Mouse (Mus musculus) left cerebral cortex, adult 11 months (tissue): ENCODE measurements at regions not wholly inside any gene's neighbourhood (a gene's known extent, or its start where the extent isn't known, plus 50 kb on each side); places are given as distances from the start of the nearest gene placed in this dataset.

Experiments used
- DNase-seq: peaks from one replicate; pipeline ENCODE4 v3.0.0; 2022; ENCODE audit warnings: low spot score

DNA sequence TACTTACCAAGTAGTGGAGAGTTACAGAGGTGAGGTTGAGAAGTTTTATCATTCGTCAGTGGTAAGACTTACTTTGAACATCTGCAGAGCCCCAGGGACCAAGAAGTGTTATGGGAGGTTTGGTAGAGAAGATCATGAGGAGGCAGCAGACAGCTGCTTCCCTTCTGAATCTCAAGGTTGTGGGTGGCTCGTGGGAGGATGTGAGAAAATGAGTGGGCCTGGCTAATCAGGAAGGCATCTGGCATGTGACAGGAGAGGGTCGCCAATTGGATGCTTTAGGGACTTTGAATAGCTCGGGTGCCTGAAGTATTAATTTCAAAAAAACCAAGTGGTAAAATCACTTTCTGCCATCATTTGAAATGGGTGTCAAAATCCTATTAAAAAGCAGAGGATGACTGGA lies 258.9 kb downstream of the Sqor start:
- DNase-seq: peak; percentile 34

DNA sequence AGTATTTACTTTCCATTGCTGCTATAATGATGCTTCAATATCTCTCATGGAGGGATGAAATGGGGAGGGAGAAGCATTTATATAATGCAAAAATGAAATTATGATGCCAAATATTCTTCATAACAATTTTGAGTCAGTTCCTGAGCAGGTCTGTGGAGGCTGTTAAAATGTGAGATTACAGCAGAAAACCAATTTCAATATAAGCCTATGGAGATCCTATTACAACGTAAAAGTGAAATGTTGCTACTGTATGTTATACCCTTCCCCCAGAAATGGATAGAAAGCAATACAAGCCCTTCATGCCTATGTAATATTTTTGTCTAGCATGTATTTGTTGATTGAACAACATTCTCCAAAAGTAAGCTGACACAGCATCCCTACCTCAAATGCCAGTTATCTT lies 259.3 kb downstream of the Sqor start:
- DNase-seq: no peak

DNA sequence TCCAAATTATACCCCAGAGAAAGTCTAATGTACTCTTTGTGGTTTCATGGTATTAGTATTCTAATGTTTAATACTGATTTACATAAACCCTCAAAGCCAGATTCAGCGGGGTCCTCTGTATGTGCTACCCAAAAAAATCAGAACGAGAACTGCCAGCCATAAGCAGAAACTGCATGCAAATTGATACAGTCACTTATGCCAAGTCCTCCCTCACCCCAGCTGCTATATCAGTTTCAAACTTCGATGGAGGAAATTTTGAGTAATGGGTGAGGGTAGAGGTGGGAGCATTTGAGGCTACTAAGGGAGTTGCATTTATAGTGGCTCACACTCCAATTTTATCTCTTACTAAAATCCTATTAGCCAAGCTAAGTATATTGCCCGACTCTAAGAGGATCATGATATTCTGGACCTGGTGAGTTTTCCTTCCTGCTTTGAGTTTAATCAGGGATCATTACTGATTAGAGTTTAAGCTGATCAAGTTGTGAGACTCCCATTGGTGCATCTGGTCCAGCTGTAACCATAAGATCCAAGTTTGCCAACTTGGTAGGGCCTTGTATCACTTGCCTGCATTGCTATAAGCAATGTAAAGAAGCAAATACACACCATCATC lies 260.0 kb downstream of the Sqor start:
- DNase-seq: no peak

DNA sequence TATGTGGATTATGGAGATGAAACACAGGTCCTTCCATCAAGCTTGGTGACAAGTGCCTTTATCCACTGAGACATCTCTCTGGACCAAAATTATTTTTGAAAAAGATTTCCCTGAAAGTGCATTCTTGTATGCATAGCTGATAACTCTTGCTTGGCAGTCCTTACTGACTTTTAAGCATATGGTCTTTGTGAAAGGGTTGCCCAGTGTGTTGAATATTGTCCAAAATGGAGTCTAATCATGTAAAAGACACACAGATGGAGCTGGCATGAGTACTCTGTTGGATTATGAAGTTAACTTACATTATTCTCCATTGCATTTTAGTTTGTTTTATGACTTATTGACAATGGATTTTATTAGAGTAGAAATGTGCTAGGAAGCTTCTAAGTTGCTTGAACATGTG lies 282.3 kb downstream of the Sqor start:
- no peak for DNase-seq

DNA sequence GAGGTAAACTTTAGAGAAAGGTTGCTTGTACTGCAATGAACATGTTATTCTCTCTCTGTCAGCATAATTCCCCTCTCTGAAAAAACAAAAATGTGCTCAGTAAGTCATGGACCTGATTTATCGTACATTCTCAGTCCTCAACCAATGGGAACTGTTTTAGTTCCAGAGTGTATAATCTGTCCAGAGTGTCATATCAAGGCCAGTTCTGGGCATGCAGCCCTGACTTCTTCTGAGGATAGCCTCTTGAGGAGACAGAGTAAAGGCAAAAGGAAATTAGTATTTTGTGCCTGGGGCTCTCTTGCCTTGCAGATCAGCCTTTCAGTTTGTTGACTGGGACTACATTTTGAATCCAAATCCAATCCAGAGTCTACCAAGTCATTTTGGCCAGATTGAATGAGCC lies 299.6 kb downstream of the Sqor start:
- no peak for DNase-seq

DNA sequence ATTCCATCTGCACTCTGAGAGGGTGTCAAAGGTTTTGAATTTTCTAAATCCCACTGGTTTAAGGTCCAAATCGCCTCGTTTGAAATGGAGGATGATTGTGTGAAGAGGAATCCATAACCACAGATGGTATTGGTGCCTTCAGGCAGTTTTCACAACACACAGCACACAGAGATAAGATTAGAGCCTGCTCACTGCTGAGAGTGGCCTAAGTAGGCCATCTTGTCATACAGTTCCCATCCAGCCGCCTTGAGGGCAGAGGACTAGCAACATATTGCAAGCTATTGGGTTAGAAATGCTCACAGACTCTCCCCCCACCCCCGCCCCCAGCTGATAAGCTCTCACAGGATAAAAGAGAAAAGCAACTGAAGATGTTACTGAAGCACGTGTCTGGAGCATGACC lies 303.8 kb downstream of the Sqor start:
- no peak for DNase-seq

DNA sequence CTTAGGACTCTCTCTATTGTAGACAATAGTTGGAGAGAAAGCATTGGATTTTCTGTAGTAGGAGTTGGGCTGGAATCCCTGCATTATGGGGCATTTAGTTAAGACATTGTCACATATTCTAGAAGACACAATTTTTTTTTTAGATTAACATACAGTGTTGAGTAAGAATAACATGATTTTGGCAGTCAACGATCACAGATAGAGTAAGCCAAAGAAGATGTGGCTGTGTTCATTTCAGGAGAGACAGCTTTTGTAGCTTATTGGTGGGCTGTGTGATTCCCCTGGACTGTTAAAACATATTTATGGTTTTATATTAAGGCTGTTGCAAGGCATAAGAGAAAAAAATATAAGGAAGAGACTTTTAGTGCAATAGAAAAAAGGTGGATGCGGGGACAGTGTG lies 307.6 kb downstream of the Sqor start:
- no peak for DNase-seq

DNA sequence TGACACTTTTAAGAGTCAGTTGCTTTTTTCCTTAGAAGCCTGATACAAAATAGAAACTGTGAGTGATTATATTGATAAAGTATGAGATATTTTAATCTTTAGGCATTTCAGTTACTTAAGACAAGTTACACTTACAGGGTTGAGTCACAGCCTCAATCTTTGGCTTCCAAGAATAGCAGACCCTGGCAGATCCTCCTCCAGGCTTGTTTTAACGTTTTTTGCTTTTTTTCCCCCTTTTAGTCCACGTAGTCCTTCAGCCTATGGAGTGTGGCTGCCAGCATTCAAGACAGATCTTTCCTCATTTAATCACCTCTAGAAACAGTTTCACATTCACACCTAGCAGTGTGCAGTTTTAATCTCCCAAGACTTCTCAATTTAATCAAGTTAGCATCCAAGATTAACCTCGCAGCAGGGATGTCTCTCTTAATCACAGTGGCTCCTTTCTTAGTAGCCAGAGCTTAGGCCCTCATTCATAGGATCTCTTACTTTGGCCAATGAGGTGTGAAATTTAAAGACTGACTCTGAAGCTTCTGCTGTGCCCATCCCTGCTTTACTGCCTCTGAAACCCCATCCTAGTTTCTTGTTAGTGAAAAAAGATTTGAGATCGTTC lies 308.5 kb downstream of the Sqor start:
- DNase-seq: no peak

DNA sequence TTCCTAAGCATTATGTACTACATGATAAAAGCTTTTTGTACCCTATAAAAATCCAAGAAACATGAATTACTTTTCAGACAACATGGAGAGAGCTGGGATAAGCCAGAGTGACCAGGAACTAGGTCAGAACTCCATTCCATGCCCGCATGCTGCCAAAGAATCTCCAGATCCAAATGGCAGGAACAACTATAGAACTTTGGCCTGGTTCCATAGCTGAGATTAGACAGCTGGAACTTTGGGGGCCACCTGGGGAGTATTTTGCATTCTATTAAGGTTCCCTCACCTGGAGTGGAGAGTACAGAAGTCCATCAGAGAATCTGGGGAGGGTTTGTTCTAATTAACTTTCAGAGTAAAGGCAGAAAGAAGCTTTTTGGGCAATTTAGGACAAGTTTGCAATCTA lies 327.7 kb downstream of the Sqor start:
- no peak for DNase-seq

DNA sequence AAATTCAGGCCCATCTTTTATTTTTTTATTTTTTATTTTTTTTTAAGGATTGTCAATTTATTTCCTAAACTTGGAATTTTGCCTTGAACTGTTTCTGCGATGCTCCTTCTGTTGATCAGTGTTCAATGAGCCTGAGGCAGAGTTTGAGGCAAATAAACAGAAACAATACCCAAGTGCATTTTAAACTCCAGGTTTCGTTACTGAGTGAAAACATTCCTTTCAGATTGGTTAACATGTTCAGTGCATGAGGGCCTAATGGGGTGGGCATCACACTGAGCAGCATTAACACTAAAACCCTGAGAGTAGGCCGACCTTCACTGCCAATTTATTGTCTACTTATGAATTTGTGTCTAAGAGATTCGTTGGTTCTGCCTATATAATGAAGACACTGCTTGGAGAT lies 338.5 kb downstream of the Sqor start:
- DNase-seq: no peak

DNA sequence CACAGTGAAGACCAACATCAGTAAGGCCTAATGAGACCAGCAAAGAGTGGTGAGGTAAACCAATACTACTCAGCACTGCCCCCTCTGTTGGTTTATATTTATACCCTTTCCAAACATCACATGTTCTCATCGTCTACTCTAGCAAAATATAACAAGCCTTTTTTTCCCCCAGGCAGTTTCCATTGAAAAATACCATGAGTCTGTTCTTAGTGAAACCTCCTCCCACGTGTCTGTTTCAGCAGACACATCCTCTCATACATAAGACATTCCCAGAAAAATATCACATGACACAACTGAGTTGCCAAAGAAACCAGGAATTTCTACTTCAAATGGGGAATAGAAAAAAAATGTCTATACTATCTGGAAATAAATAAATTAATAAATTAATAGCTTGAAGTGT lies 366.5 kb downstream of the Sqor start:
- no peak for DNase-seq

DNA sequence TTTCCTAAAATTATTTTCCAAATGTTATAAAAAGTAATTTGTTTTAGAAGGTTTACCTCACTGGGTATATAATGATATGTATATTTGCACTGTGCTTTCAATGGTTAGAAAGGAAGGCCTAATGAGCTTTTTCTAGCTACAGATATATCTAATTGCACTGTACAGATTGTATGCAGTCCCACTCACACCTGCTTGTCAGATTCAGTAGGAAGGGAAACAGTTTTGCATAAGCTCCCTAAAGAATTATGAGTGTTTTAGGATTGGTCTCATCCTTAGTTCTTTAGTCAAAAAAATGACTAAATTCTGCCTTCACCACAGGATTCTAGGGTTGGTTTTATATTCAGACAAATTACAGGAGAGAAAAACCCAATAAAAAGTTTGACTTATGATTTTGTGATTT lies 388.1 kb downstream of the Sqor start:
- DNase-seq: peak; percentile 2

DNA sequence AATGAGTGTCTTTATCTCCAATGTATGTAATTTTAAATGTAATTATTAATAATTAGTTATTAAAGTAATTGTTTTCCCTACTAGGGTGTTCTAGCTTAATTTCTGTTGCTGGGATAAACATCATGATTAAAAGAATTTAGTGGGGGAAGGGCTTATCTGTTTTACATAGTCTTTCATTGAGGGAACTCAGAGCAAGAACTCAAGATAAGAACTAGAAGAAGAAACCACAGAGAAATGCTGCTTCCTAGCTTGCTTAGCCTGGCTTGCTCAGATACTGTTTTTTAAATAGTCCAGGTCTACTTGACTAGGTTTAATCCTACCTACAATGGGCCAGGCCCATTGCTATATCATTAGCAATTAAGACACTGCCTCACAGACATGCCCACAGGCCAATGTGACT lies 400.3 kb downstream of the Sqor start:
- no peak for DNase-seq

DNA sequence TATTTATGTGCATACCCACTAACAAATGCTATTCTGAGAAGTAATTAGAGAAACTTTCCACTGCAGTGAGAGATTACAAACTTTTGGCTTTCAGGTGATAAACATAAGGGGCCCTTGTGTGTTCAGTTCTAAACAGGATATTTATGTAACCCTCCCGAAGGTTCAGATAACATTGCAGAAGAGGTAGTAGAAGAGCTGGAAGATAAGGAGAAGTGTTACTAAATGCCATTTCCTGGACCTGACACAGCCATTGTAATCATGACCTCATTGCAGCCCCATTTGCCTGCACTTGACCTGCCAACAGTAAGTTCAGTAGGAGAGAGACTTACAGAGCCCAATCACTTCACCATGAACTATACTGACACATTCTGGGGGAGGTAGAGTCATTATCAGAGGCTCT lies 405.6 kb downstream of the Sqor start:
- no peak for DNase-seq

DNA sequence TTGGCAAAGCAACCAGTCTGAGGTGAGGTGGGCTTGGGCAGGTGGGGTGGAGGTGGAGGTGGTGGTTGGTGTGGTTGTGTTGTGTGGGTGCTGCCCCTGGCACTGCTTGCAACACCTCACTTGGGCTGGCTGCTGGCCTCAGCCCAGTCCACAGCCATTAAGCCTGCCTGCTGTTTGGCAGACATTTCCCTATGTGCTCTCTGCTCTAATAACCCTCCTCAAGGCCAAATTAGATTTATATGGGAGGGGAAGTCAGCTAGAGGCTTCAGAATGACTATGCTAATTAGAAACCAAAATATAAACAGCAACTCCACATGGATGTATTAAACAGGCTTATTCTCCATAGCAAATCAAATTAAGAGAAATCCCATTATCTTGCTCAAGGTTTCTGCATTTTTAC lies 417.2 kb downstream of the Sqor start:
- no peak for DNase-seq

DNA sequence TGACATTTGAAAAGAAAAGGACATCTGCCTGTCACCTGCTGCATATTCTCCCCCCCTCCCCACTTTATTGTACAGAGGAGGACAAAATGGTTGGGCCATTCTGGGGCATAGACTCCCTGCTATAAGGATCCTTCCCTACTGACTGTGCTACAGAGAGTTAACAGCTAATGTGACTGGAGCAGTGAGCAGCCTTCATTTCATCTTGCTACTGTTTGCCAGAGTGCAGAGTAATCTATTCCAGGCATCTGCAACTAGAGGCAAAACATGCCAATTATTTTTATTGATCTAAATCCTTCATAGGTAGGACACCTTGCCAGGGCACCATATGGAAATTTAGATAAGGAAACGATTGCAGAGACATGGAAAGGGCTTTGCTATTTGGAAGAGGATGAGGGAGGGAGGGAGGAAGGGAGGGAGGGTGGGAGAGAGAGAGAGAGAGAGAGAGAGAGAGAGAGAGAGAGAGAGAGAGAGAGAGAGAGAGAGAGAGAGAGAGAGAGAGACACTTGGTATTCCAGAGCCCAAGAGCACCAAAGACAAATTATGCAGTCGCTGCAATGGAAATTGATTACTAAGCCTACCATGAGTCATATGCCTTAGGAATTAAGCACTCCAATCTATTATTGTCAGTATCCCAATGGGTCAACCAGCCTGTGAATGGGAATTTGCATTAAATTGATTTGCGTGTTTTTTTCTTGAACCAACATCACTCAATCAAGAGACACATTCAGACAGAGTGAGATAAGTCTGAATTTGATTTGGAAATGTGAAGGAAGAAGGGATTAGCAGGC lies 426.0 kb downstream of the Sqor start:
- DNase-seq: no peak

DNA sequence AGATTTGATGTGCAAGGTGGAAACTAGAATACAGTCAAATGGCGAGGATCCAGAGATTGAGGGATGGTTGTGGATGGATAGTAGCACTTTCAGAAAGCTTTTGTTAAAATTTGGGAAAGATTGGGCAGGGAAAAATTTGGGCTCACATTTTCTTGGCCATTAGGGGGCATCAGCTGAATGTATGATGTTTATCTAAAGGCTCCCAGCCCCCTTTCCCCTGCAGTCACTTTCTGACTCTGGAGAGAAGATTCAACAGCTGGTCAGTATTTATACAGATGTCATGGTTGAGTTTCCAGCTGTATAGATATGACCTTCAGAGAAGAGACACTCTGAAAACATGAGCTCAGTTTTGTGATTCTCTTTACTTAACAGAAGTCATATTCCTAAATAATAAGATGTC lies 429.5 kb downstream of the Sqor start:
- no peak for DNase-seq
